Mouse (Mus musculus) embryonic facial prominence, embryonic 14.5 days (tissue): ENCODE results near the gene Syne1. TPM values are rescaled to one million over a fixed set of nuclear protein-coding genes. Genes with fewer than 3 reads are reported as not detected.

Experiments used
- ATAC-seq: fragments of 200-750 bp; cut with Nextera tagmentation; 2 replicates; pipeline ENCODE4 v1.8.0; 2017; ENCODE audit warnings: low read depth, moderate number of reproducible peaks, moderate TSS enrichment
- DNase-seq: peaks from one replicate; pipeline ENCODE4 v3.0.0-alpha.2; 2015; ENCODE audit warnings: low spot score
- H3K27ac ChIP-seq: fragments of 300-500 bp; sonication (generic); replicated peaks from 2 replicates; pipeline ENCODE4 v1.5.1; 2014; ENCODE audit warnings: low read depth, mild to moderate bottlenecking, low read length, moderate library complexity
- H3K27me3 ChIP-seq: fragments of 300-500 bp; sonication (generic); replicated peaks from 2 replicates; pipeline ENCODE4 v1.6.1; 2014; ENCODE audit warnings: low read length; ENCODE audit not compliant: control insufficient read depth, insufficient read depth
- H3K36me3 ChIP-seq: fragments of 300-500 bp; sonication (generic); 2 replicates; pipeline ENCODE4 v1.6.1; 2014; ENCODE audit warnings: low read length, mixed read lengths; ENCODE audit not compliant: control insufficient read depth, insufficient read depth
- H3K4me1 ChIP-seq: fragments of 300-500 bp; sonication (generic); 2 replicates; pipeline ENCODE4 v1.6.1; 2014; ENCODE audit warnings: antibody characterized with exemption, low read length; ENCODE audit not compliant: control insufficient read depth, insufficient read depth
- H3K4me2 ChIP-seq: fragments of 300-500 bp; sonication (generic); 2 replicates; pipeline ENCODE4 v1.6.1; 2014; ENCODE audit warnings: low read depth, mild to moderate bottlenecking, low read length, moderate library complexity, mixed read lengths
- H3K4me3 ChIP-seq: fragments of 300-500 bp; sonication (generic); 2 replicates; pipeline ENCODE4 v1.5.1; 2014; ENCODE audit warnings: low read depth, mild to moderate bottlenecking, low read length
- H3K9ac ChIP-seq: fragments of 300-500 bp; sonication (generic); 2 replicates; pipeline ENCODE4 v1.6.1; 2014; ENCODE audit warnings: low read depth, mild to moderate bottlenecking, low read length, moderate library complexity, mixed read lengths
- H3K9me3 ChIP-seq: fragments of 300-500 bp; sonication (generic); 2 replicates; pipeline ENCODE4 v1.6.1; 2016; ENCODE audit warnings: low read length; ENCODE audit not compliant: control insufficient read depth
- WGBS: fragments of 180-500 bp; shearing (Covaris S2); extraction: QIAGEN DNeasy Blood & Tissue Kit; methylation state at CpG from one replicate; pipeline ENCODE4 v1.1.7; 2014; 5-methylcytosine and 5-hydroxymethylcytosine counted together
- polyA plus RNA-seq: library from polyadenylated mRNA; unstranded; fragments of >200 nt; fragmentation: Nextera tagmentation; extraction: Ambion mirVana; gene quantifications from 2 replicates; pipeline ENCODE4 v1.2.1, GENCODE M21; 2014

Syne1 gene
- polyA plus RNA-seq, 1 experiment from 2014 or later = 14.4 TPM

- Histone ChIP-seq H3K36me3 (peaks cover 38% of the 10 kb centered on the region), H3K9me3 (no peaks in the 10 kb centered on the region), H3K27ac (no peak overlapping the region), H3K9ac (no peak overlapping the region), H3K27me3 (no peaks in the 10 kb centered on the region), H3K4me2 (no peak overlapping the region), H3K4me1 (no peaks in the 10 kb centered on the region), H3K4me3 (no peak overlapping the region)
- ATAC-seq (no peak), DNase-seq (no peak)
- 94% methylated on average over 5 of the region's 5 CpGs for whole genome bisulfite sequencing
Observed at GRCm38 (mm10) chr10:5116155-5116554, 435.1 kb downstream of the Syne1 start.

- no peaks in the 10 kb centered on the region for H3K9me3 ChIP-seq
Observed at GRCm38 (mm10) chr10:5110773-5111172, 440.5 kb downstream of the Syne1 start.

GRCm38 (mm10) chr10:5097754-5098137 is 453.5 kb downstream of the Syne1 start:
- Histone ChIP-seq H3K4me3 (no peak overlapping the region), H3K9ac (no peak overlapping the region), H3K36me3 (peaks cover 29% of the 10 kb centered on the region), H3K4me1 (no peaks in the 10 kb centered on the region), H3K4me2 (no peak overlapping the region), H3K27me3 (no peaks in the 10 kb centered on the region), H3K27ac (no peak overlapping the region), H3K9me3 (no peaks in the 10 kb centered on the region)
- WGBS = 70% methylated on average over 2 of the region's 2 CpGs
- ATAC-seq = no peak
- no peak for DNase-seq

More at GRCm38 (mm10) chr10:5110773-5111172, 440.5 kb downstream of the Syne1 start:
- H3K4me3 ChIP-seq = no peak overlapping the region
- no peaks in the 10 kb centered on the region for H3K4me1 ChIP-seq
- ATAC-seq = no peak; the same call in 1 of the 2 replicates
- no peaks in the 10 kb centered on the region for H3K27me3 ChIP-seq
- no peak overlapping the region for H3K4me2 ChIP-seq
- no peak overlapping the region for H3K9ac ChIP-seq
- peak; percentile 22 for DNase-seq
- 81% methylated on average over 5 of the region's 5 CpGs for WGBS
- peaks cover 51% of the 10 kb centered on the region for H3K36me3 ChIP-seq
- H3K27ac ChIP-seq = no peak overlapping the region

- no peaks in the 10 kb centered on the region for H3K4me1 ChIP-seq
- no peaks in the 10 kb centered on the region for H3K9me3 ChIP-seq
- WGBS = 78% methylated on average over 10 of the region's 10 CpGs
- no peaks in the 10 kb centered on the region for H3K27me3 ChIP-seq
- ATAC-seq (no peak), DNase-seq (peak; percentile 24)
- H3K4me2 ChIP-seq = no peak overlapping the region
- no peak overlapping the region for H3K4me3 ChIP-seq
- no peak overlapping the region for H3K9ac ChIP-seq
- no peak overlapping the region for H3K27ac ChIP-seq
- peaks cover 29% of the 10 kb centered on the region for H3K36me3 ChIP-seq
Observed at GRCm38 (mm10) chr10:5096996-5097753, 454.1 kb downstream of the Syne1 start.

GRCm38 (mm10) chr10:5089133-5089532 is 462.1 kb downstream of the Syne1 start:
- Histone ChIP-seq H3K9me3 (no peaks in the 10 kb centered on the region), H3K27ac (no peak overlapping the region), H3K4me2 (no peak overlapping the region), H3K36me3 (no peaks in the 10 kb centered on the region), H3K27me3 (no peaks in the 10 kb centered on the region), H3K4me3 (no peak overlapping the region), H3K9ac (no peak overlapping the region), H3K4me1 (no peaks in the 10 kb centered on the region)
- peak; percentile 21 for DNase-seq
- 76% methylated on average over 4 of the region's 4 CpGs for WGBS
- ATAC-seq = no peak

GRCm38 (mm10) chr10:5087336-5087735 is 463.9 kb downstream of the Syne1 start:
- ATAC-seq (no peak), DNase-seq (no peak)
- no peak overlapping the region for H3K4me3 ChIP-seq
- no peak overlapping the region for H3K27ac ChIP-seq
- no peak overlapping the region for H3K4me2 ChIP-seq
- H3K4me1 ChIP-seq = no peaks in the 10 kb centered on the region
- no peak overlapping the region for H3K9ac ChIP-seq
- H3K27me3 ChIP-seq = no peaks in the 10 kb centered on the region
- H3K9me3 ChIP-seq = no peaks in the 10 kb centered on the region
- 83% methylated on average over 7 of the region's 7 CpGs for WGBS
- H3K36me3 ChIP-seq = 0 out of 2 replicates have a peak, but pooled peaks cover 3% of the 10 kb centered on the region

- no peak overlapping the region for H3K4me2 ChIP-seq
- WGBS = 77% methylated on average over 6 of the region's 6 CpGs
- H3K27me3 ChIP-seq = no peaks in the 10 kb centered on the region
- H3K9ac ChIP-seq = no peak overlapping the region
- DNase-seq (no peak), ATAC-seq (no peak)
- no peaks in the 10 kb centered on the region for H3K9me3 ChIP-seq
- 0 out of 2 replicates have a peak, but pooled peaks cover 3% of the 10 kb centered on the region for H3K36me3 ChIP-seq
- H3K27ac ChIP-seq = no peak overlapping the region
- H3K4me1 ChIP-seq = no peaks in the 10 kb centered on the region
- no peak overlapping the region for H3K4me3 ChIP-seq
Observed at GRCm38 (mm10) chr10:5086329-5086728, 465.0 kb downstream of the Syne1 start.

- Histone ChIP-seq H3K36me3 (0 out of 2 replicates have a peak, but pooled peaks cover 3% of the 10 kb centered on the region), H3K27ac (no peak overlapping the region), H3K9ac (no peak overlapping the region), H3K4me2 (no peak overlapping the region), H3K27me3 (no peaks in the 10 kb centered on the region), H3K9me3 (no peaks in the 10 kb centered on the region), H3K4me3 (no peak overlapping the region), H3K4me1 (no peaks in the 10 kb centered on the region)
- ATAC-seq = no peak
- 89% methylated on average over 5 of the region's 5 CpGs for WGBS
- DNase-seq = no peak
Observed at GRCm38 (mm10) chr10:5085792-5086191, 465.5 kb downstream of the Syne1 start.

GRCm38 (mm10) chr10:5083716-5084115 is 467.6 kb downstream of the Syne1 start:
- Histone ChIP-seq H3K36me3 (0 out of 2 replicates have a peak, but pooled peaks cover 3% of the 10 kb centered on the region), H3K9ac (no peak overlapping the region), H3K27me3 (no peaks in the 10 kb centered on the region), H3K4me1 (no peaks in the 10 kb centered on the region), H3K9me3 (no peaks in the 10 kb centered on the region), H3K4me2 (no peak overlapping the region), H3K27ac (no peak overlapping the region), H3K4me3 (no peak overlapping the region)
- ATAC-seq = no peak
- DNase-seq = no peak
- 84% methylated on average over 6 of the region's 6 CpGs for WGBS
